Mouse (Mus musculus) left cerebral cortex, postnatal 4 days (tissue): ENCODE data around the gene Slc12a4. TPM values are rescaled to one million over a fixed set of nuclear protein-coding genes. Genes with fewer than 3 reads are reported as not detected.

Experiments used
- DNase-seq: peaks from one replicate; pipeline ENCODE4 v3.0.0-alpha.2; 2022
- intact Hi-C: fragments of 180-260 bp; cut with DNase I; formaldehyde crosslinking; loops from one replicate; pipeline ENCODE4 v1.15.1; 2025
- microRNA-seq: library from miRNA; unstranded; fragments of <30 nt; microRNA quantifications from one replicate; pipeline ENCODE4 v1.2.0, GENCODE M21; 2022
- total RNA-seq, 2 experiments: library from RNA; stranded (reverse); gene quantifications; 2 replicates each; pipeline ENCODE4 v1.2.3; 2021

Gene Slc12a4
- total RNA-seq, 2 experiments from 2014 or later = 19.0 to 21.5 TPM

DNA sequence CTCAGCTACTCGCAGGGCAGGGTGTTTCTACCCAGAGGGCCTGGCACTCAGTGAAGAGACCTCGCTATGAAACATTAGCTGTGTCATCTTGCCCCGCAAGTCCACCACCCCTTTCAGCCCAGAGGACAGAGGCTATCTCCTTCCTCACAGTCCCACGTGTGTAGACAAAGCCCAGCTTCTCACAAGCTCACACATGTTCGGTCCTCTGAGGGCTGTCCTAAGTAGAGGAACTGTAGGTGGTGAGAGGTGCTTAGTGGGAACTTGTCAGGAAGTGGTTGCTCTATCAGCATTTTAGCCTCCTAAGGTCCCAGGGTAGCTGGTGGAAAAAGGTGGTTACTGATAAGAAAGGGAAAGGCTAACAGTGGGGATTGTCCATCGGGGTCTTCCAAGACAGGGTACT lies 30.8 kb downstream of the Slc12a4 start:
- intact Hi-C loops = no loop called here
- DNase-seq = no peak

DNA sequence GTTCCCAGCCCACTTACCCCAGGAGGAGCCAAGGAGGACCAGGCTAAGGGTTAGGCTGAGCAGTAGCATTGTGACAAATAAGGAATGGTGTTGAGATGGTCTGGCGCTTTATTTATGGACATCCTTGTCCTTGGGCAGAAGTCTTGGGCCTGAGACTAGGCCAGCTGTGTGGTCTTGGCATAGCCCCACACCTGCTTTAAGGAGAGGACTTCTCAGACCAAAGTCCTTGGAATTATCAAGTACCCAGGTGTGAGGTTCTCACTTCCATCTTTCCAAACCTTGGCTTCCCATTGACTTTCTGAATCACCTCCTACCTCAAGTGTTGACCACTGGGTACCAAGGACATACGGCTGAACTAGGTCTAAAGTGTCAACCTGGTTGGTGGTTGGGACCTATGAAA lies 32.1 kb downstream of the Slc12a4 start, which contains the start of gene Ctrl:
TSS of gene Ctrl (minus strand) at position 101 of the 400 bp plus-strand sequence.
- DNase-seq = no peak
- intact Hi-C loops = no loop called here

DNA sequence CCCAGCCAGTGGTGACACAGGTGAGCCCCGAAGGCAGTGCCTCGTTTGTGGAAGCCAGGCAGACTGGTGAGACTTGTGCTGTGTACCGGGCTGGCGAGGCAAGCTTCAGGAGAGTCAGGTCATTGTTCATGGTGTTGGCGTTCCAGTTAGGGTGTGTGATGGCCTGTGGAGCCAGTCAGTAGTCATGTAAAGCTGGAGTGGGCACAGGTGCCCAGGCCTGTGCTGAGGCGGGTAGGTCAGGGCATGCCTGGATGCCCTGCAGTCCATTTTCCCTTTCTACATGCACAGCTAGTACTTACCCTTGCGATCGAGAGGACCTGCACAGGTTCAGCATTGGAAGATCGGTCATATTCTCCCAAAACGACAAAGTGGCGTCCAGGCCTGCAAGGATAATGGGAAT lies 33.4 kb downstream of the Slc12a4 start:
- DNase-seq = no peak
- intact Hi-C loops = no loop called here

- intact Hi-C loops = no loop called here
- DNase-seq = no peak
These were observed 34.6 kb downstream of the Slc12a4 start for GRCm38 (mm10) chr8:105931271-105931670.

DNA sequence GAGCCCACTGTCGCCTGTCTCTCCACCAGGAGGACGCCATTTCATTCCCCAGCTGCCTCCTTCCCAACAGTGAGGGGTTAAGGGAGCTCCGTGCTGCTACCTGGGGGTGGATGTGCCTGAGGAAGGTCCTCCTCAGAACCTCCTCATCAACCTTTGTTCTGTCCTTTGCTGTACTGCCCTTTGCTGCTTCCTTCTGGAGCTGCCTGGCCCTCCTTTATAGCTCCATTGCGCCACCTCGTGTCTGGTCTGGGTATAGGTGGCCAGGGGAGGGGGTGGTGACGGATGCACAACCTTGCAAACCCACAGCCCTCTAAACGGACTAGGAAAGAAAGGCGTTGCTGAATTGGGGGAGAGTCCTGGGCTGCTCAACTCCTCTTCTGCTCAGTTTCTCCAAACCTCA lies 35.3 kb downstream of the Slc12a4 start:
- DNase-seq = peak; percentile 91
- intact Hi-C loops = no loop called here

GRCm38 (mm10) chr8:105925123-105925522 lies 40.8 kb downstream of the Slc12a4 start:
- intact Hi-C loops = no loop called here
- DNase-seq = no peak

DNA sequence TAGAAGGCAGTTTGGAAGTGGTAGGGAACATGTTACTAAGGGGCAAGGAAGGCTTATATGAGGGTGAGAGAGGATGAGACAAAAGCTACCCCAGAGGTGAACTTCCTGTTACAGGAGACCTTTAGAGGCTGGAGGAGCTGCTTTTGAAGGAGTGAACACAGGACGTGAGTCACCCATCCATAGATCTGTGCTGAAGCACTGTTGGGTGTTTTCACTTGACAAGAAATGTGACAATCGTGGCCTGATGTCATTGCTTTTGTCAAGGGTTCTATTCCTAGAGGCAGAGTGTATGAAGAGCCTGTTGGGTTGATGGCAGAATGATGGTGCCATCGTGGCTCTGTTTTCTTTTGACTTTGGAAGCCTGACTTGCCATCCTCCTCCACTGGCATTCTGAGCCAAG lies 46.5 kb downstream of the Slc12a4 start:
- DNase-seq = no peak
- intact Hi-C loops = no loop called here

DNA sequence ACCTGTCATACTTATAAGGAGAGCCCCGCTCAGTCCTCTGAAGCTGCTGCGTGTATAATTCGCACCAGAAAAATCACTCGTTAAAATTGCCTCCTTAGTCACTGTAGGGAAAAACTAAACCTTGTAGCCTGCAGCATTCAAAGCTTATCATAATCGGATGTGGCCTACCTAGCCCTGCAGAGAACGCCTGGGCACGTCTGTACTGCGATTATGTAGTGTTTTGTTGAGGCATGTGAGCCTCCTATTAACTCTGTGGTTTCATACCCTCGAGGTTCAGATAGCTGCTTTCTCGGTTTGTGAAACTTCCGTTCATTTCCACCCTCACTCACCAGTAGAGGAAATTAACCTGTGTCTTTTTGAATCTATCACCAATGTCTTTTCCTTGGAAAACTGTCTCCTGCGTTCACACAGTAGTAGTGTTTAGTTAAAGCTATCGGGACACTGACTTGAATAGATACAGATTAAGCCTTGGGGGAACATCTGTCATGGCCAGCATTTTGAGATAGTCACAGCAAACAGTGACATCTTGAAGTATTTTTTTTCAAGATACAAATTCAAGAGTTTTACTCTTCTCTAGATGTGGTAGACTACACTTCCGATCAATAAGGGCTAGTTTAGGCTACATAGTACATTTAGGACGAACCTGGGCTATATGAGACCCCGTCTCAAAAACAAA lies 64.8 kb downstream of the Slc12a4 start:
- DNase-seq = no peak
- intact Hi-C loops = no loop called here

DNA sequence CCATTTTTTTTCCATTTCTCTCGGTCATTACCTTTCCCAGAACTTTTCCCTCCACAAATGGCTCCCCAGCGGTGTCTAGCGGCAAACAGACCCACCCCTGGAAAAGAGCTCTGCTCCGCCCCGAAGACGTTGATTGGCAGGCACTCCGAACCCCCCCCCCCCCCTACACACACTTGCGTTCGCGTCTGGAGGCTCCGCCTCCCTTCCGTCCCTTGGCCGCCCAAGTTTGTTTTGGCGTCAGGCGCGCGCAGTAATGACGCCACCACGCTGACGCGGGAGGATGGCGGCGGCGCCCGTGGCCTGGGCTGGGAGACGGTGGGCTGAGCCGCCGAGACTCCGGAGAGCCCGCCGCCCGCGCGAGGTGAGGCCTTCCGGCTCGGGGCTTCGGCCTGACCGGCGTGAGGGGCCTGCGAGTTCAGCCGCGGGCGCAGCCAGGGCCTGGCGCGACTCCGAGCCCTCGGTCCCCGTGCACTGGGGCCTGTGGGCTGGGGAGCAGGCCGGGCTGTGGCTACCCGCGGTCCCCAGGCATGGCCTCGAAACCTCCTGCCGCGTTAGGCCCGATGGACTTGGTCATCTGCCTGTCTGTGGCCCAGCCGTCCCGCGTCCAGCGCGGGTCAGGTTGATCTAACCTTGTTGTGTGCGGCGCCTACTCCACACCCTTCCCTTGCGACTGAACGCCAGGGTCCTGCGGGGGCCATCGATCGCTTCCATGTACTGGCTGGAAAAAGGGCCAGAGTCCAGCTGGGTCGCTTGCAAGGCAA lies 65.5 kb downstream of the Slc12a4 start, which contains the start of gene Pskh1:
TSS of gene Pskh1 (plus strand) at position 262 of the 761 bp plus-strand sequence.
- DNase-seq = peak; percentile 94
- intact Hi-C loops = no loop called here

DNA sequence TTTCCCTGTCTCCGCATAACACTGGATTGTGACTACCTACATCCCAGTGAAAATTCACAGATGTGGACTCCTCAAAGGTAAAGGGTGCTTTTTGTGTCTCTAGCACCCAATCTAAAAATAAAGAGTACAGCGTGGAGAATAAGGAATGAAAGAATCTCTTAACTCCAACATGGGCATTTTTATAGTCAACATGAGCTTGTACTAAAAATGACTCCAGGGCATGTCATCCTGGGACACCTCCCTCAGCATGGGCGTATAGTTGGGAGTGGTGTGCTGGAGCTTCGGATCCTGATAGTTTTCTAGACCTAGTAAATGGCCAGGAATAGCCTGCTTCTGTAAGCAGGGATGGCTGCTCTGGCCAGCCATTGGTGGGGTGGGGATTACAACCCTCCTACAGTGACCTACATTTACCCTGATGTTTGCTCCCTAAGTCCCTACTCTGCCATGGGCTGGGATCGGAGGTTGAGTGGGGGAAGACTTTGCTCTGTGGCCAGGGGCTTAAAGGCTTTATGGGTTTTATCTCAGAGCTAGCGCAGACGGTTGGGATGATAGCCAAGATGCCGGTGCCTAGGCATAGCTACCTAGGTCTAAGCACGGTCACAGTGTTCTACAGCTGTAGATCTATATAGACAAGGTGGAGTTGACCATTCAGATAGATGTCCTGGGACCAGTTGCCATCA lies 68.0 kb downstream of the Slc12a4 start:
- no peak for DNase-seq
- intact Hi-C loops = loop anchor here (10.0 kb wide), 1 partner anchor 127 kb away; no protein-coding TSS in a partner anchor

Small RNAs within 50 kb of the gene (microRNA-seq; reads per million reads assigned to microRNA genes)
- gene Mir7074 = not detected

Other genes with a start within 250 kb of the Slc12a4 start
- 10 to 100 TPM; 44.4 to 49.9 TPM for gene Gfod2, start 207.4 kb downstream of the Slc12a4 start, total RNA-seq
- 10 to 100 TPM; 21.8 to 23.6 TPM for gene Ranbp10, start 138.7 kb downstream of the Slc12a4 start, total RNA-seq
- gene Tsnaxip1, start 138.4 kb downstream of the Slc12a4 start, total RNA-seq = under 1 TPM; 0.26 to 0.50 TPM
- 10 to 100 TPM; 37.9 to 39.7 TPM for gene Cenpt, start 112.8 kb downstream of the Slc12a4 start, total RNA-seq
- gene Thap11, start 111.0 kb downstream of the Slc12a4 start, total RNA-seq = 10 to 100 TPM; 32.7 to 35.3 TPM
- 10 to 100 TPM; 35.2 to 48.7 TPM for gene Nutf2, start 105.5 kb downstream of the Slc12a4 start, total RNA-seq
- gene Edc4, start 85.2 kb downstream of the Slc12a4 start, total RNA-seq = 10 to 100 TPM; 64.5 to 74.1 TPM
- not detected for gene Nrn1l, start 72.5 kb downstream of the Slc12a4 start, total RNA-seq
- gene Pskh1, start 65.7 kb downstream of the Slc12a4 start, total RNA-seq = 10 to 100 TPM in 1 of 2 experiments, 1 to 10 TPM in 1; 8.6 to 10.1 TPM
- gene Ctrl, start 32.2 kb downstream of the Slc12a4 start, total RNA-seq = 1 to 10 TPM; 2.1 to 2.2 TPM
- gene Psmb10, start 27.7 kb downstream of the Slc12a4 start, total RNA-seq = 10 to 100 TPM; 50.6 to 70.2 TPM
- gene Lcat, start 22.7 kb downstream of the Slc12a4 start, total RNA-seq = 1 to 10 TPM; 6.4 to 8.3 TPM
- not detected for gene Dpep3, start 13.3 kb upstream of the Slc12a4 start, total RNA-seq
- 10 to 100 TPM; 19.6 to 23.8 TPM for gene Dus2, start 25.2 kb upstream of the Slc12a4 start, total RNA-seq
- gene Dpep2nb, start 39.9 kb upstream of the Slc12a4 start, total RNA-seq = not detected
- gene Ddx28, start 45.8 kb upstream of the Slc12a4 start, total RNA-seq = 10 to 100 TPM; 14.4 to 15.3 TPM
- gene Nfatc3, start 92.7 kb upstream of the Slc12a4 start, total RNA-seq = 10 to 100 TPM; 15.8 to 17.2 TPM
- not detected for gene Esrp2, start 170.9 kb upstream of the Slc12a4 start, total RNA-seq
- 10 to 100 TPM; 20.7 to 21.8 TPM for gene Pla2g15, start 184.3 kb upstream of the Slc12a4 start, total RNA-seq
- gene Slc7a6, start 202.8 kb upstream of the Slc12a4 start, total RNA-seq = 10 to 100 TPM; 34.6 to 35.0 TPM
- 10 to 100 TPM; 34.7 to 37.0 TPM for gene Slc7a6os, start 244.8 kb upstream of the Slc12a4 start, total RNA-seq
- gene Prmt7, start 244.8 kb upstream of the Slc12a4 start, total RNA-seq = 10 to 100 TPM; 45.7 to 49.5 TPM